Mouse (Mus musculus): ENCODE data around the gene Stat2. TPM values are rescaled to one million over a fixed set of nuclear protein-coding genes. Genes with fewer than 3 reads are reported as not detected.

The Stat2 gene
- total RNA-seq (2018; cell fraction: chromatin; rRNA removed): 1,000 to 10,000 TPM in 15 of 26 experiments, 100 to 1,000 TPM in 11; 281 to 2,406 (median 1,284) TPM
- 100 to 1,000 TPM in 17 of 26 experiments, 10 to 100 TPM in 9; 48.6 to 574 (median 197) TPM for total RNA-seq (2018; cell fraction: cytosol; rRNA removed)
- 1,000 to 10,000 TPM in 8 of 26 experiments, 100 to 1,000 TPM in 18; 214 to 1,357 (median 740) TPM for total RNA-seq (2018; cell fraction: nucleus; rRNA removed)
- polyA plus RNA-seq (2018): 83.8 to 206 TPM (median 96.7 TPM) in 3 replicates

DNA sequence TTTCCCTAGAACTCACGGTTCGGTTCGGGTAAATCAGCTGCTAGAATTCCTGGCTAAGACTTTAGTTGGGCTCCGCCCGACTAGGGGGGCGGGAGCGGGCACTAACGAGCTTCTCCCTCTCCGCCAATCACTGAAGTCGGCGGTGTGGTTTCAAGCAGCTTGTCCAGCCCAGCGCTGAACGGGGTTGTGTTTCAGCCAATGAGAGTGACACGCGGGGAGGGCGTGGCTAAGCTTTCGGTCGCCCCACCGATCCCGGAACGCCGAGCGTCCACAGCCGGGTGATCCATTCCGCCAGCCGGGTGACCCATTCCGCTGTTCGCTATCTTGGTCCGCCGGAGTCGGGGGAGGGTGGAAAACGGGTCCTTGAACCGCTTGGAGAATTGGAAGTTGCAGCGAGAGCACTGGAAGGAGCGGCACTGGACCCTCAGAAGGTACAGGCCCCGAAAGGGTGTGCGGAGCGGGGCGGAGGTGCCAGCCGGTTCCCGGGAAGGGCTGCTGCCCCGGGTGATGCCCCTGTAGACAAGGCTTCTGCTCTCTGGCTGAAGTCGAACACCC is at the start of gene Stat2:
Gene Stat2 (plus strand): TSS at position 273 of the 555 bp plus-strand sequence.
- WGBS (ENCODE audit: missing documents): under 1% methylated on average over 36 of the region's 43 CpGs
- Histone ChIP-seq H3K79me2 (ENCODE audit: inconsistent target) (peaks cover 51% of the 10 kb centered on the region), H3K36me3 (ENCODE audit: inconsistent target) (peaks cover 22% of the 10 kb centered on the region; the same call in 1 of the 2 replicates), H3K27ac (peak within 1 kb of the TSS; percentile 86), H3K4me3 (ENCODE audit: inconsistent target) (peak within 1 kb of the TSS; percentile 95)

- no peak overlapping the region for H3K27ac ChIP-seq
- 78% methylated on average over 16 of the region's 16 CpGs for WGBS (ENCODE audit: missing documents)
- H3K36me3 ChIP-seq (ENCODE audit: inconsistent target): no peaks in the 10 kb centered on the region
- H3K4me3 ChIP-seq (ENCODE audit: inconsistent target): no peak overlapping the region
- H3K79me2 ChIP-seq (ENCODE audit: inconsistent target): no peaks in the 10 kb centered on the region
These were observed 48.6 kb upstream of the Stat2 start for GRCm38 (mm10) chr10:128221533-128222286.

DNA sequence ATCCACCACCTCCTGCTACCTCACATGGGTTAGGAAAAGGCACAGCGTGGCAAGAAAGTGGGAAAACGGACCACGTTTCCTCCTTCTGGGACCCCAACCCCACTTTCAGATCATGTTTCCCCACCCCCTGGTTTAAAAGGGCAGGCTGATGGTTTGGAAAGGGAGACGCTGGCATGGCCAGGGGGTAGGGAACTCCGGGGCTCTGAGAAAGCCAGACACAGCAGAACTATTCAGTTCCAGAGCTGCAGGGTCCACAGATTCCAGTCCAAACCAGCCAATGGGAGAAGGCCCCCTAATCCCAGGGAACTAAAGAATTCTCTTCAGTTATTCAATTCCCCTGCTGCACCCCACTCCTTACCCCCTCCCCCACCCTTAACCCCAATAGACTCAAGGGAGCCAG is 45.3 kb upstream of the Stat2 start:
- WGBS (ENCODE audit: missing documents): 88% methylated on average over 5 of the region's 5 CpGs
- H3K27ac ChIP-seq: no peak overlapping the region
- H3K36me3 ChIP-seq (ENCODE audit: inconsistent target): no peaks in the 10 kb centered on the region
- no peak overlapping the region for H3K4me3 ChIP-seq (ENCODE audit: inconsistent target)
- H3K79me2 ChIP-seq (ENCODE audit: inconsistent target): no peaks in the 10 kb centered on the region

DNA sequence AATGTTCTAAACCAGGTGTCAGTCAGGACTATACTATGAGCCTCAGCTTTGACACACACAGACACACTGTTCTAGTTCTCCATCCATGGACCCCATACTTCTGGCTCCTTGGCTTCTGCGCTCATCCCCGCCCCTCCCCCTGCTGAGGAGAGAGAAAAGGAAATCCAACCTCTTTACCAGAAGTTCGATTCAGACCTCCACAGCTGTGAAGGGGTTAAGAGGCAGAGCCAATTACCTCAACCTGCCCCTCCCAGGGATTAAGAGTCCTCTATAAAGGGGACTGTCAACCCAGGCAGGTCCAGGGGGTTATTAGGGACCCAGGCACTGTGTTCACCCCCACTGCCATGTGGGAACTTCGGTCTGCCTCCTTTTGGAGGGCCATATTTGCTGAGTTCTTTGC is 44.8 kb upstream of the Stat2 start, which contains the start of gene Mip:
Gene Mip (plus strand): TSS at position 301 of the 400 bp plus-strand sequence.
- 80% methylated on average over 4 of the region's 4 CpGs for WGBS (ENCODE audit: missing documents)
- H3K27ac ChIP-seq: no peak within 1 kb of the TSS
- no peak within 1 kb of the TSS for H3K4me3 ChIP-seq (ENCODE audit: inconsistent target)
- H3K36me3 ChIP-seq (ENCODE audit: inconsistent target): no peaks in the 10 kb centered on the region
- no peaks in the 10 kb centered on the region for H3K79me2 ChIP-seq (ENCODE audit: inconsistent target)

DNA sequence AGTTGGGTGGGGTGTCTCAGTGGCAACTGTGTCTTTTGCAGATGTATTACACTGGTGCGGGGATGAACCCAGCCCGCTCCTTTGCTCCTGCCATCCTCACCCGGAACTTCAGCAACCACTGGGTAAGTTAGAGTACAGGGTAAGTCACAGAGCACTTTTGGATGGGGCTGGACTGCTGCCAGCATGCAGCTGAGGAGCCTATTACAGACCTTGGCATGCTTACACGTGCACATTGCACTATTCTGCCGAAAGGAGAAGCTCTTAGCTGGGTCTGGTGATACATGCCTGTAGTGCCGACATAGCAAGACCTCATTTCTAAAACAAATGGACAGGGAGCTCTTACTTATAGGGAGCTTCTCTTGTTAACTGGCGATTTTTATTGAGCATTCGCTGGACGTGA is 42.8 kb upstream of the Stat2 start:
- no peaks in the 10 kb centered on the region for H3K36me3 ChIP-seq (ENCODE audit: inconsistent target)
- no peak overlapping the region for H3K27ac ChIP-seq
- WGBS (ENCODE audit: missing documents): 76% methylated on average over 9 of the region's 9 CpGs
- no peaks in the 10 kb centered on the region for H3K79me2 ChIP-seq (ENCODE audit: inconsistent target)
- no peak overlapping the region for H3K4me3 ChIP-seq (ENCODE audit: inconsistent target)

DNA sequence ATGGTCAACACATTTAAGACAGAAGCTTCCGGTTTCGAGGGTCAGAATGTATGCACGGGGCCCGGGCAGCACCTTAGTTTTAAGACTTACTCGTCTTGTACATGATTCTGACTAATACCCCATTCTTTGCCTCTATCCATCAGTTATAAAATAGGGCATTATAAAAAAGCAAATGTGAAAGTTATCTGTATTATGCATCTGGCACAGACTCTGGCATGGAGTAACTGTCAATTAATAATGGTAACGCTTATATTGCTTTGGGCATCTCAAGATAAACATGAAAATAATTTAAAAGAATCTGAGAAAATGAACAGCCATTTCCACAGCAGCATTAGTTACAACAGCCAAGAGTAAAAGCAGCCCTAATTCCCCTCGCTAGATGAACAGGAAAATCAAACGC is 42.4 kb upstream of the Stat2 start:
- no peaks in the 10 kb centered on the region for H3K79me2 ChIP-seq (ENCODE audit: inconsistent target)
- H3K4me3 ChIP-seq (ENCODE audit: inconsistent target): no peak overlapping the region
- H3K36me3 ChIP-seq (ENCODE audit: inconsistent target): no peaks in the 10 kb centered on the region
- 92% methylated on average over 8 of the region's 8 CpGs for WGBS (ENCODE audit: missing documents)
- H3K27ac ChIP-seq: no peak overlapping the region

DNA sequence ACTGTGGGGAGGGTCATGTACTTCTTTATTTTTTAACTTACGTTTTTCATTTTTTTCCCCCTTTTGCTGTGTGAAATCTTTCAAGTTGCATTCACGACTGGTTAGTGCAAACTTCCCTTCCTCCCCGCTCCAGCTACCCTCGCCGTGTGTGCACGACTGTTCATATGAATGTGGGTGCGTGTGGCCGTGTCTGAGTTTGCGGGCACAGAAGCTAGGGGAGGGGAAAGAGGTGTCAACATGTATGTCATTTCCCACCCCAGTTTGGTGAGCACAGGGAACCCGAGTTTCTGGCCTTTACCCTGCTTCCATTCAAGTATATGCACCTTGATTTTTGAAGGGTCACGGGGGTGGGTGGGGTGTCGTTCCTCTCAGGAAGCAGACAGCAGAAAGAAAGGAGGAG is 39.8 kb upstream of the Stat2 start:
- Histone ChIP-seq H3K27ac (peak overlapping the region; percentile 80; the same call in 1 of the 2 replicates), H3K36me3 (ENCODE audit: inconsistent target) (no peaks in the 10 kb centered on the region), H3K79me2 (ENCODE audit: inconsistent target) (peaks cover 12% of the 10 kb centered on the region; the same call in 1 of the 2 replicates), H3K4me3 (ENCODE audit: inconsistent target) (no peak overlapping the region)
- 32% methylated on average over 12 of the region's 12 CpGs for WGBS (ENCODE audit: missing documents)

DNA sequence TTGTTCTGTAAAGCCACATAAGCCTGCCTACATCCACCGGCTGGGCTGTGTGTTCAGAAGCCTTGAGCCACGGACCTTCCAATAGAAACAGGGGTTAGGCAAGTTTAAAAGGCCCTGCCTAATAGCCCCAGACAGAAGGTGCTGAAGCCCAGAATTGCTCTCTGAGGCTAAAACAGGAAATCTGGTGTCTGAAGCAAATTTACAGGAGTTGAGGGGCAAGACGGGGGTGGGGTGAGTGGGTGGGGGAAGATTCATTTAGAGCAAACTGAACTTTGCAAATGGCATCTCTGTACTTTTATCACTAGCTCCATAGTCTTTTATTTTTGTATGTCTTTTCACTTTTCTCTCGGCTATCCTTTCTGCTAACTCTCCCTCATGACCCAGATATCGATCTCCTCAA is 39.2 kb upstream of the Stat2 start:
- Histone ChIP-seq H3K27ac (peak overlapping the region; percentile 80), H3K36me3 (ENCODE audit: inconsistent target) (no peaks in the 10 kb centered on the region), H3K79me2 (ENCODE audit: inconsistent target) (peaks cover 18% of the 10 kb centered on the region; the same call in 1 of the 2 replicates), H3K4me3 (ENCODE audit: inconsistent target) (peak overlapping the region; percentile 81)
- 5% methylated on average over 5 of the region's 5 CpGs for WGBS (ENCODE audit: missing documents)

GRCm38 (mm10) chr10:128231697-128232419 is 38.5 kb upstream of the Stat2 start, which contains the start of gene Timeless:
Gene Timeless (plus strand): TSS chr10:128232065.
- no peaks in the 10 kb centered on the region for H3K36me3 ChIP-seq (ENCODE audit: inconsistent target)
- H3K4me3 ChIP-seq (ENCODE audit: inconsistent target): peak within 1 kb of the TSS; percentile 81
- peak within 1 kb of the TSS; percentile 85 for H3K27ac ChIP-seq
- WGBS (ENCODE audit: missing documents): 1% methylated on average over 43 of the region's 58 CpGs
- H3K79me2 ChIP-seq (ENCODE audit: inconsistent target): peaks cover 18% of the 10 kb centered on the region; the same call in 1 of the 2 replicates

DNA sequence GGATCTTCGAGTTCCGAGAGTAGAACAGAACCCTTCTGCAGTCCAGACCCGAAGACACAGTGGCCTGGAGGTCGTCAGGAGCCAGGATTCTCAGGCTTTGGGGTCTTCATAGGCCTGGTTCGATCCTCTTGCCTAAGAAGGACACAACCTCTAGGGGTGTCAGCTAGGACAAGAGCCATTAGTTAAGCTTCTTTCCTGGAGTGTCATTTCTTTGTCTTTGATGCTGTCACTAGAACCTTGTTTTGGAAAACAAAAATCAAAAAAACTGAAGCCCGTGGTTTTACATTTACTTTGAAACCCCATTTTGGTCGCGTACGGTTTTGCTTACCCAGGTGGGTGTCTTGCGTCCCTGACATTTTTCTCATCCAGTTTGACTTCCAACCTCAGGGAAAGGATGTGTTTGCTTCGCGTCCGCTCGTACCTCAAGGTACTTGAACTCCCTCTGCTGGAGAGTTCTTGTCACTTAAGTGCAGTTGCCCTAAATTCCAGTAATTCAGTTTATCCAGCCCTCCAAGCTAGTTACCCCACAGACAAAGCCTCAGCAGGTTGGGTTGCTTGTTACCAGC is 37.9 kb upstream of the Stat2 start:
- peak overlapping the region; percentile 85 for H3K27ac ChIP-seq
- WGBS (ENCODE audit: missing documents): 3% methylated on average over 14 of the region's 14 CpGs
- peaks cover 18% of the 10 kb centered on the region; the same call in 1 of the 2 replicates for H3K79me2 ChIP-seq (ENCODE audit: inconsistent target)
- no peaks in the 10 kb centered on the region for H3K36me3 ChIP-seq (ENCODE audit: inconsistent target)
- H3K4me3 ChIP-seq (ENCODE audit: inconsistent target): peak overlapping the region; percentile 81

DNA sequence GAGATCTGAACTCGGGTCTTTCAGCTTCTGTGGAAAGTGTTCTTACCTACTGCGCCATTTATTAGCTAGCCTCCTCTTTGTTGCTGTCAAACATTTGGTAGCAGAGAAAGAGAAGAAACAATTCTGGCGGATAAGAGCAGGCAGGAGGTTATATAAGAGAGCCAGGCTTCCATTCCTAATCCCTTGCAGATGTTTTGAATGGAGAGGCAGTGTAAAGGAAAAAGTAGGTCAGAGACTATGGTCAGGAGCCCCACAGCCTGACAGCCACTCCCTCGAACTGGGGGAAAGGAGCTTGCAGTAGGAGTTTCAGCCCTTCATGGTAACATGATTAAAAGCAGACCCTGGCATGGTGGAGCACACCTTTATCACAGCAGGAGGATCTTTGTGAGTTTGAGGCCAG is 34.0 kb upstream of the Stat2 start:
- H3K4me3 ChIP-seq (ENCODE audit: inconsistent target): no peak overlapping the region
- H3K79me2 ChIP-seq (ENCODE audit: inconsistent target): peaks cover 18% of the 10 kb centered on the region; the same call in 1 of the 2 replicates
- H3K27ac ChIP-seq: no peak overlapping the region
- 83% methylated on average over 4 of the region's 4 CpGs for WGBS (ENCODE audit: missing documents)
- peaks cover 7% of the 10 kb centered on the region; the same call in 1 of the 2 replicates for H3K36me3 ChIP-seq (ENCODE audit: inconsistent target)

- 67% methylated on average over 15 of the region's 15 CpGs for WGBS (ENCODE audit: missing documents)
These were observed 32.4 kb upstream of the Stat2 start for GRCm38 (mm10) chr10:128237807-128238480.

DNA sequence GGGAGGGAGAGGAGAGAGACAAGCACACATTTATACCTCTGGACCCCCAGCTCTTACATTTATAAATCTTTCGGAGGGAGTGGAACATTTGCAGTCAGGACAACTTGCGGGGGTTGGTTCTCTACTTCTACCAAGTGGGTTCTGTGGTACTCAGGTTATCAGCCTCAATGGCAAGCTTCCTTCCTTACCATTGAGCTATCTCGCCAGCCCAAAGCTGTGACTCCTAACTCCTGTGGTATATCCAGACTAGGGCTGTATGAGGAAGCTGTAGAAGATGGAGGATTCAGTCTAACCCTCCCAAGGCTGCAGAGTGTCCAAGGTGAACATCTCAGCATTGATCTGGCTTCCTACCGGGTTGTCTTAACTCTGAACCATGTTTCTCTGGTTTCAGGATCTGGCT is 31.2 kb upstream of the Stat2 start:
- Histone ChIP-seq H3K79me2 (ENCODE audit: inconsistent target) (peaks cover 17% of the 10 kb centered on the region; the same call in 1 of the 2 replicates), H3K27ac (no peak overlapping the region), H3K4me3 (ENCODE audit: inconsistent target) (no peak overlapping the region), H3K36me3 (ENCODE audit: inconsistent target) (peaks cover 13% of the 10 kb centered on the region; the same call in 1 of the 2 replicates)
- WGBS (ENCODE audit: missing documents): 98% methylated on average over 4 of the region's 4 CpGs

More at GRCm38 (mm10) chr10:128237807-128238480, 32.4 kb upstream of the Stat2 start:
- peak overlapping the region; percentile 41 for H3K27ac ChIP-seq
- H3K36me3 ChIP-seq (ENCODE audit: inconsistent target): peaks cover 8% of the 10 kb centered on the region; the same call in 1 of the 2 replicates
- peaks cover 18% of the 10 kb centered on the region; the same call in 1 of the 2 replicates for H3K79me2 ChIP-seq (ENCODE audit: inconsistent target)
- H3K4me3 ChIP-seq (ENCODE audit: inconsistent target): no peak overlapping the region
